Mouse (Mus musculus): ENCODE measurements at regions not wholly inside any gene's neighbourhood (a gene's known extent, or its start where the extent isn't known, plus 50 kb on each side); places are given as distances from the start of the nearest gene placed in this dataset.

GRCm38 (mm10) chr7:145107575-145108170 lies 100.2 kb downstream of the 1810010D01Rik start:
- TF ChIP-seq CTCF (IDR thresholded peaks at IDR 0.05; ENCODE audit: low read depth) (no peak), EP300 (optimal IDR thresholded peaks at IDR 0.05) (no peak)

Measured in stomach, postnatal 0 days (tissue).